Mouse (Mus musculus): Measurements from ENCODE around the gene Adck2. TPM values are rescaled to one million over a fixed set of nuclear protein-coding genes. Genes with fewer than 3 reads are reported as not detected.

Adck2 gene
- total and polyA plus RNA-seq, 3 experiments = 4.8 to 17.7 (median 16.5) TPM

DNA sequence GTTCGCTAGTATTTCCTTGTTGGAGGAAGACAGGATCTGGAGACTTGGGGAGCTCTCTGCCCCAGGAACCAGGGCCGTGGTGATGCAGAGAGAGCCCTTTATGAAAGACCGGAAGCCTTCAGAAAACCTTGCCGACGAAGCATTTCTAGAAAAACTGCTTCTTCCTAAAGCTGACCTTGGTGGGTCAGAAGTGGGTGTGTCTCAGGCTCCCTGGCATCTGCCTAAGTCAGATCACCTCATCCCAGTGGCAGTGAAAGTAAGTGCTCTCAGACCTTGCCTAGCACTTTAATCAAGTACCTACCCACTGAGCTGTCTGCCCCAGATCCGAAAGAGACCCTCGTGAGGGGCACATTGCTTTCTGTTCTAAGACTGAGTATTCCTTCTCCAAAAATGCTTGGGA, 1.3 kb downstream of the Adck2 start:
- dilution Hi-C loops (cut with MboI; ENCODE audit: extremely low pct_ligation_motif_present, extremely low pct_unique_long_range_greater_than_20kb, low sequenced_read_pairs) = loop anchor here (25.0 kb wide), 1 partner anchor 113 kb away; no protein-coding TSS in a partner anchor
- in situ Hi-C loops (cut with MboI; ENCODE audit: low pct_ligation_motif_present, low pct_unique_long_range_greater_than_20kb, low sequenced_read_pairs) = no loop called here
- Histone ChIP-seq H3K27me3 (replicated peaks) (no peaks in the 10 kb centered on the region), H3K4me2 (ENCODE audit: insufficient read depth, low read depth, poor library complexity, severe bottlenecking) (peak overlapping the region; percentile 69), H3K9me3 (replicated peaks; ENCODE audit: low read length) (no peaks in the 10 kb centered on the region), H3K4me3 (replicated peaks in 1 of 3; ENCODE audit: low read depth in 2 of 3, low read length in 2 of 3, poor library complexity in 1 of 3) (peak overlapping the region; percentile 76 to 85 (median 81)), H3K4me1 (ENCODE audit: control insufficient read depth in 1 of 2, insufficient read depth in 2 of 2) (peaks cover 0 to 19% of the 10 kb centered on the region in 2 experiments; a peak in 2 of 4 replicates), H3K27ac (ENCODE audit: insufficient read depth, low read depth) (no peak overlapping the region), H3K79me2 (replicated peaks; ENCODE audit: control insufficient read depth, extremely low read depth, insufficient read depth, poor library complexity, severe bottlenecking) (no peaks in the 10 kb centered on the region), H3K9ac (ENCODE audit: insufficient read depth, low read depth) (peak overlapping the region; percentile 78), H3K36me3 (replicated peaks in 1 of 2; ENCODE audit: control insufficient read depth in 1 of 2, insufficient read depth in 1 of 2, low read length in 1 of 2) (peaks cover 4 to 36% of the 10 kb centered on the region in 2 experiments)
- no peak for TF ChIP-seq JUN (IDR thresholded peaks at IDR 0.05; ENCODE audit: insufficient read depth, low read depth, low read length)
- TF ChIP-seq ZKSCAN1 (IDR thresholded peaks at IDR 0.05; ENCODE audit: borderline replicate concordance, low read depth, low read length) = no peak
- no peak for TF ChIP-seq MYC (IDR thresholded peaks at IDR 0.05; ENCODE audit: low read depth, low read length)
- TF ChIP-seq USF2 (conservative IDR thresholded peaks at IDR 0.05; ENCODE audit: low read depth, low read length) = no peak
- no peak for TF ChIP-seq POLR2AphosphoS2 (IDR thresholded peaks at IDR 0.05; ENCODE audit: low read depth, low read length)
- no peak for TF ChIP-seq NRF1 (IDR thresholded peaks at IDR 0.05; ENCODE audit: low read depth, low read length)
- TF ChIP-seq RAD21 (IDR thresholded peaks at IDR 0.05; ENCODE audit: low read depth, low read length) = no peak
- no peak for DNase-seq (ENCODE audit: extremely low read depth)

DNA sequence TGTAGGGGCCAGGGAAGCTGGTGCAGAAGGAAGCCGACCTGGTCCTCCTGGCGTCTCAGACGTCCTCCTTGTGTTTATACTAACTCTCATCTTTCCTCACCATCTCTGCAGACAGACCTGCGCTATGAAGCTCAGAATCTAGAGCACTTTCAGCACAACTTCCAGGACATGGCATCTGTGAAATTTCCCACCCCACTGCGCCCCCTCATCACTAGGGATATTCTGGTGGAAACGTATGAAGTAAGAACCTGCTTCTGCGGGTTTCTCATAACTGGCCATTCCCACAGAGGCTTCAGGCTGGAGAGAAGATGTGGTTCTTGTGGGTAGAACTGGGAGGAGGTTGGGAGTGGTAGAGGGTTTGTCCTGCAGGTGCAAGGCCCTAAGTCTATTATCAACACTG, 5.9 kb downstream of the Adck2 start:
- TF ChIP-seq TCF12 (IDR thresholded peaks at IDR 0.05; ENCODE audit: low read depth, low read length) = no peak
- TF ChIP-seq JUN (IDR thresholded peaks at IDR 0.05; ENCODE audit: insufficient read depth, low read depth, low read length) = no peak
- no peak for TF ChIP-seq HCFC1 (IDR thresholded peaks at IDR 0.05; ENCODE audit: low read depth, low read length)
- no peak for TF ChIP-seq CHD1 (IDR thresholded peaks at IDR 0.05; ENCODE audit: low read depth, low read length)
- no peak for TF ChIP-seq BHLHE40 (IDR thresholded peaks at IDR 0.05; ENCODE audit: low read depth, low read length)

DNA sequence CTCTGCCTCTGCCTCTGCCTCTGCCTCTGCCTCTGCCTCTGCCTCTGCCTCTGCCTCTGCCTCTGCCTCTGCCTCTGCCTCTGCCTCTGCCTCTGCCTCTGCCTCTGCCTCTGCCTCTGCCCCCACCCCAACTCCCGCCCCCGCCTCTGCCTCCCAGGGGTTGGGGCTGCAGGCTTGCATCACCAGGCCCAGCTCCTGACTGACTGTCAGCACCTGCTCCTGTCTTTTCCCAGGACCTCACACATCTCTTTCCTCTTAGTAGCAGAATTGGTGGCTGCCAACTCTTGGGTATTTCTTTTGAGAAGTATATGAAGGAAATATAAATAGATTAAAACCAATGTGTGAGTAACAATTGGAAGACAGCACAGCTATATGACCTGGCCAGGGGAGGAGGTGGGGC, 6.9 kb downstream of the Adck2 start:
- in situ Hi-C loops (cut with MboI; ENCODE audit: low pct_ligation_motif_present, low pct_unique_long_range_greater_than_20kb, low sequenced_read_pairs) (no loop called here), dilution Hi-C loops (cut with MboI; ENCODE audit: extremely low pct_ligation_motif_present, extremely low pct_unique_long_range_greater_than_20kb, low sequenced_read_pairs) (no loop called here)
- no peak overlapping the region for H3K4me2 ChIP-seq (ENCODE audit: insufficient read depth, low read depth, poor library complexity, severe bottlenecking)
- H3K9me3 ChIP-seq (replicated peaks; ENCODE audit: low read length) = no peaks in the 10 kb centered on the region
- peaks cover 0 to 8% of the 10 kb centered on the region in 2 experiments; a peak in 1 of 4 replicates for H3K4me1 ChIP-seq (ENCODE audit: control insufficient read depth in 1 of 2, insufficient read depth in 2 of 2)
- H3K27me3 ChIP-seq (replicated peaks) = no peaks in the 10 kb centered on the region
- no peak for DNase-seq (ENCODE audit: extremely low read depth)
- no peaks in the 10 kb centered on the region for H3K79me2 ChIP-seq (replicated peaks; ENCODE audit: control insufficient read depth, extremely low read depth, insufficient read depth, poor library complexity, severe bottlenecking)
- TF ChIP-seq MYC (IDR thresholded peaks at IDR 0.05; ENCODE audit: low read depth, low read length) (no peak), HCFC1 (IDR thresholded peaks at IDR 0.05; ENCODE audit: low read depth, low read length) (no peak), POLR2AphosphoS2 (IDR thresholded peaks at IDR 0.05; ENCODE audit: low read depth, low read length) (no peak), JUN (IDR thresholded peaks at IDR 0.05; ENCODE audit: insufficient read depth, low read depth, low read length) (no peak), TBP (conservative IDR thresholded peaks at IDR 0.05; ENCODE audit: low read depth, low read length) (no peak), E2F4 (IDR thresholded peaks at IDR 0.05; ENCODE audit: insufficient replicate concordance, low read depth, low read length) (no peak), MAZ (IDR thresholded peaks at IDR 0.05; ENCODE audit: low read depth, low read length) (no peak), MEF2A (IDR thresholded peaks at IDR 0.05; ENCODE audit: borderline replicate concordance, low read depth, low read length) (no peak), SIN3A (IDR thresholded peaks at IDR 0.05; ENCODE audit: low read length) (no peak), NRF1 (IDR thresholded peaks at IDR 0.05; ENCODE audit: low read depth, low read length) (no peak), KAT2A (IDR thresholded peaks at IDR 0.05; ENCODE audit: insufficient replicate concordance, low read length) (no peak), GABPA (IDR thresholded peaks at IDR 0.05; ENCODE audit: insufficient replicate concordance, low read depth, low read length) (no peak), ZC3H11A (IDR thresholded peaks at IDR 0.05; ENCODE audit: low read depth, low read length) (no peak), MAX (IDR thresholded peaks at IDR 0.05; ENCODE audit: low read length) (no peak), MAFK (IDR thresholded peaks at IDR 0.05; ENCODE audit: insufficient replicate concordance, low read length) (no peak), ZMIZ1 (IDR thresholded peaks at IDR 0.05; ENCODE audit: low read depth, low read length) (no peak), USF1 (IDR thresholded peaks at IDR 0.05; ENCODE audit: low read depth, low read length) (no peak)
- H3K4me3 ChIP-seq (replicated peaks in 1 of 3; ENCODE audit: low read depth in 2 of 3, low read length in 2 of 3, poor library complexity in 1 of 3) = no peak overlapping the region
- H3K36me3 ChIP-seq (replicated peaks in 1 of 2; ENCODE audit: control insufficient read depth in 1 of 2, insufficient read depth in 1 of 2, low read length in 1 of 2) = peaks cover 25 to 85% of the 10 kb centered on the region in 2 experiments
- no peak overlapping the region for H3K27ac ChIP-seq (ENCODE audit: insufficient read depth, low read depth)
- no peak overlapping the region for H3K9ac ChIP-seq (ENCODE audit: insufficient read depth, low read depth)

More for the DNA sequence above, 5.9 kb downstream of the Adck2 start:
- Histone ChIP-seq H3K4me2 (ENCODE audit: insufficient read depth, low read depth, poor library complexity, severe bottlenecking) (no peak overlapping the region), H3K36me3 (replicated peaks in 1 of 2; ENCODE audit: control insufficient read depth in 1 of 2, insufficient read depth in 1 of 2, low read length in 1 of 2) (peaks cover 21 to 77% of the 10 kb centered on the region in 2 experiments), H3K27me3 (replicated peaks) (no peaks in the 10 kb centered on the region), H3K4me3 (replicated peaks in 1 of 3; ENCODE audit: low read depth in 2 of 3, low read length in 2 of 3, poor library complexity in 1 of 3) (no peak overlapping the region), H3K4me1 (ENCODE audit: control insufficient read depth in 1 of 2, insufficient read depth in 2 of 2) (peaks cover 0 to 17% of the 10 kb centered on the region in 2 experiments; a peak in 2 of 4 replicates), H3K9me3 (replicated peaks; ENCODE audit: low read length) (no peaks in the 10 kb centered on the region), H3K9ac (ENCODE audit: insufficient read depth, low read depth) (no peak overlapping the region), H3K79me2 (replicated peaks; ENCODE audit: control insufficient read depth, extremely low read depth, insufficient read depth, poor library complexity, severe bottlenecking) (no peaks in the 10 kb centered on the region), H3K27ac (ENCODE audit: insufficient read depth, low read depth) (no peak overlapping the region)
- in situ Hi-C loops (cut with MboI; ENCODE audit: low pct_ligation_motif_present, low pct_unique_long_range_greater_than_20kb, low sequenced_read_pairs) (no loop called here), dilution Hi-C loops (cut with MboI; ENCODE audit: extremely low pct_ligation_motif_present, extremely low pct_unique_long_range_greater_than_20kb, low sequenced_read_pairs) (no loop called here)
- DNase-seq (ENCODE audit: extremely low read depth) = no peak

Data from CH12.LX (cell line).